Comparison of ENCODE assay signal across 8 mouse cellular contexts in genomic region chr19:5001666-5002406, GRCm38 (mm10). TPM values are rescaled to one million over a fixed set of nuclear protein-coding genes. Genes with fewer than 3 reads are reported as not detected.
DNase-seq lines count a peak whose midpoint lies in the region; ATAC-seq lines count a peak whose summit lies in the region.

No protein-coding gene starts in this region.

- H3K9me3 ChIP-seq in intestine, embryonic 15.5 days: no peaks in the 10 kb centered on the region
- peaks cover 7% of the 10 kb centered on the region; the same call in 1 of the 2 replicates for H3K9me3 ChIP-seq in midbrain, embryonic 10.5 days (replicated peaks)

- WGBS in intestine, embryonic 15.5 days: 1% methylated on average over 39 of the region's 39 CpGs
- WGBS in midbrain, embryonic 10.5 days: under 1% methylated on average over 39 of the region's 39 CpGs

- intact Hi-C loops in left cerebral cortex, postnatal 14 days (cut with DNase I): loop anchor here (1.0 to 5.0 kb wide), 3 partner anchors 21 to 245 kb away; partner anchors contain the start of genes Mrpl11 and Rbm4b

- H3K27me3 ChIP-seq in intestine, embryonic 15.5 days (replicated peaks): peaks cover 9% of the 10 kb centered on the region; the same call in 1 of the 2 replicates
- H3K27me3 ChIP-seq in midbrain, embryonic 10.5 days (ENCODE audit: low read depth, poor library complexity, severe bottlenecking): peaks cover 33% of the 10 kb centered on the region

- no peaks in the 10 kb centered on the region for H3K36me3 ChIP-seq in intestine, embryonic 15.5 days
- no peaks in the 10 kb centered on the region for H3K36me3 ChIP-seq in midbrain, embryonic 10.5 days

- peak; percentile 95 for ATAC-seq in intestine, embryonic 15.5 days

- peaks cover 3% of the 10 kb centered on the region; the same call in 1 of the 2 replicates for H3K4me1 ChIP-seq in intestine, embryonic 15.5 days (replicated peaks)
- H3K4me1 ChIP-seq in midbrain, embryonic 10.5 days: peaks cover 10% of the 10 kb centered on the region

- H3K4me2 ChIP-seq in intestine, embryonic 15.5 days (replicated peaks): peak overlapping the region; percentile 50

- H3K9ac ChIP-seq in intestine, embryonic 15.5 days: 0 out of 2 replicates have a peak overlapping the region, but pooled peaks have one; percentile 15

- DNase-seq in adipocyte (ENCODE audit: low spot score): peak; percentile 86
- peak; percentile 93 for DNase-seq in embryo, embryonic 10 days (ENCODE audit: low spot score)
- peak; percentile 48 for DNase-seq in gastrocnemius, postnatal 25 days
- DNase-seq in left cerebral cortex, postnatal 14 days (ENCODE audit: low spot score in 2 of 2): peak; percentile 96 to 98
- DNase-seq in midbrain, embryonic 10.5 days (ENCODE audit: low spot score): peak; percentile 87
- peak; percentile 96 to 98 for DNase-seq in right cerebral cortex, postnatal 36 days (ENCODE audit: low spot score in 2 of 2)
- DNase-seq in urinary bladder, postnatal 36 days (ENCODE audit: low spot score in 2 of 2): peak; percentile 55 to 76

- peak overlapping the region; percentile 33; the same call in 1 of the 2 replicates for H3K27ac ChIP-seq in intestine, embryonic 15.5 days
- H3K27ac ChIP-seq in midbrain, embryonic 10.5 days (replicated peaks): peak overlapping the region; percentile 81

- H3K4me3 ChIP-seq in intestine, embryonic 15.5 days (replicated peaks): peak overlapping the region; percentile 10
- peak overlapping the region; percentile 58 for H3K4me3 ChIP-seq in midbrain, embryonic 10.5 days

RNA-seq across cellular contexts. Expression of gene Npas4, which starts 11.7 kb away (rescaled TPM):
- total RNA-seq in gastrocnemius, postnatal 25 days (2021): not detected
- polyA plus RNA-seq in intestine, embryonic 15.5 days (2015; fragmentation: Nextera tagmentation; extraction: Ambion mirVana): 0.21 and 0.24 TPM in 2 replicates
- 10 to 100 TPM; 10.7 to 11.3 TPM for total RNA-seq in left cerebral cortex, postnatal 14 days (2021)
- polyA plus RNA-seq in midbrain, embryonic 10.5 days (2016; fragmentation: Nextera tagmentation; extraction: Ambion mirVana): not detected in 2 replicates

RNA-seq across cellular contexts. Expression of gene Slc29a2, which starts 21.8 kb away (rescaled TPM):
- 10 to 100 TPM in 1 of 2 experiments, 1 to 10 TPM in 1; 7.9 to 11.6 TPM for total RNA-seq in gastrocnemius, postnatal 25 days (2021)
- 4.6 and 4.9 TPM in 2 replicates for polyA plus RNA-seq in intestine, embryonic 15.5 days (2015; fragmentation: Nextera tagmentation; extraction: Ambion mirVana)
- total RNA-seq in left cerebral cortex, postnatal 14 days (2021): 10 to 100 TPM; 17.2 to 21.6 TPM
- polyA plus RNA-seq in midbrain, embryonic 10.5 days (2016; fragmentation: Nextera tagmentation; extraction: Ambion mirVana): 7.4 and 8.6 TPM in 2 replicates

RNA-seq across cellular contexts. Expression of gene B4gat1, which starts 36.8 kb away (rescaled TPM):
- total RNA-seq in gastrocnemius, postnatal 25 days (2021): 10 to 100 TPM; 17.9 to 20.1 TPM
- polyA plus RNA-seq in intestine, embryonic 15.5 days (2015; fragmentation: Nextera tagmentation; extraction: Ambion mirVana): 36.1 and 36.2 TPM in 2 replicates
- total RNA-seq in left cerebral cortex, postnatal 14 days (2021): 100 to 1,000 TPM; 148 to 151 TPM
- polyA plus RNA-seq in midbrain, embryonic 10.5 days (2016; fragmentation: Nextera tagmentation; extraction: Ambion mirVana): 39.4 and 42.1 TPM in 2 replicates

RNA-seq across cellular contexts. Expression of gene AC124502.3, which starts 36.9 kb away (rescaled TPM):
- 1 to 10 TPM in 1 of 2 experiments, under 1 TPM in 1; 0.26 to 1.4 TPM for total RNA-seq in gastrocnemius, postnatal 25 days (2021)
- 2.4 and 2.8 TPM in 2 replicates for polyA plus RNA-seq in intestine, embryonic 15.5 days (2015; fragmentation: Nextera tagmentation; extraction: Ambion mirVana)
- 1 to 10 TPM; 4.8 to 6.2 TPM for total RNA-seq in left cerebral cortex, postnatal 14 days (2021)
- polyA plus RNA-seq in midbrain, embryonic 10.5 days (2016; fragmentation: Nextera tagmentation; extraction: Ambion mirVana): 2.2 and 4.4 TPM in 2 replicates

RNA-seq across cellular contexts. Expression of gene Brms1, which starts 39.3 kb away (rescaled TPM):
- total RNA-seq in gastrocnemius, postnatal 25 days (2021): 10 to 100 TPM; 11.6 to 12.6 TPM
- polyA plus RNA-seq in intestine, embryonic 15.5 days (2015; fragmentation: Nextera tagmentation; extraction: Ambion mirVana): 37.5 and 44.7 TPM in 2 replicates
- 10 to 100 TPM; 14.7 to 15.1 TPM for total RNA-seq in left cerebral cortex, postnatal 14 days (2021)
- 83.2 and 85.6 TPM in 2 replicates for polyA plus RNA-seq in midbrain, embryonic 10.5 days (2016; fragmentation: Nextera tagmentation; extraction: Ambion mirVana)

Comparison
In these comparisons a context has a peak if more than half of its experiments do, and no peak if none do; other contexts are left out.
1. Peak in every context shown above with its lines: DNase-seq, ATAC-seq, H3K4me3 ChIP-seq and H3K27ac ChIP-seq.
2. RNA of gene Npas4, which starts 11.7 kb away (total RNA-seq): 10.7 to 11.3 TPM in left cerebral cortex, postnatal 14 days; not detected in gastrocnemius, postnatal 25 days; every median in the first group is over 10 times any median in the second.
3. RNA of gene B4gat1, which starts 36.8 kb away (total RNA-seq): 148 to 151 TPM in left cerebral cortex, postnatal 14 days; 17.9 to 20.1 TPM in gastrocnemius, postnatal 25 days; every median in the first group is over 4 times any median in the second.